Mouse (Mus musculus) midbrain, embryonic 10.5 days (tissue): ENCODE measurements around the gene Cwh43. TPM values are rescaled to one million over a fixed set of nuclear protein-coding genes. Genes with fewer than 3 reads are reported as not detected.
"Not testable (repeated sequence)": the region's sequence is repeated elsewhere in the genome, so short reads cannot be mapped to it uniquely, and the experiment has no call there.

Experiments
- DNase-seq: peaks from one replicate; pipeline ENCODE4 v3.0.0-alpha.2; 2017; ENCODE audit warnings: low spot score
- H3K27ac ChIP-seq: fragments of 300-500 bp; sonication (generic); replicated peaks from 2 replicates; pipeline ENCODE4 v1.5.1; 2016; ENCODE audit warnings: mild to moderate bottlenecking
- H3K27me3 ChIP-seq: fragments of 300-500 bp; sonication (generic); 2 replicates; pipeline ENCODE4 v1.6.1; 2016; ENCODE audit warnings: low read depth, mild to moderate bottlenecking; ENCODE audit not compliant: poor library complexity, severe bottlenecking
- H3K36me3 ChIP-seq: fragments of 300-500 bp; sonication (generic); 2 replicates; pipeline ENCODE4 v1.6.1; 2016; ENCODE audit warnings: mild to moderate bottlenecking, moderate library complexity
- H3K4me1 ChIP-seq: fragments of 300-500 bp; sonication (generic); 2 replicates; pipeline ENCODE4 v1.6.1; 2016
- H3K4me3 ChIP-seq: fragments of 300-500 bp; sonication (generic); 2 replicates; pipeline ENCODE4 v1.5.1; 2016; ENCODE audit warnings: mild to moderate bottlenecking, moderate library complexity
- H3K9me3 ChIP-seq: fragments of 300-500 bp; sonication (generic); replicated peaks from 2 replicates; pipeline ENCODE4 v1.6.1; 2016; ENCODE audit warnings: mild to moderate bottlenecking
- WGBS: fragments of 180-500 bp; shearing (Covaris S2); methylation state at CpG from one replicate; pipeline ENCODE4 v1.1.7; 2016; 5-methylcytosine and 5-hydroxymethylcytosine counted together
- polyA plus RNA-seq: library from polyadenylated mRNA; unstranded; fragments of >200 nt; fragmentation: Nextera tagmentation; extraction: Ambion mirVana; gene quantifications from 2 replicates; pipeline ENCODE4 v1.2.1, GENCODE M21; 2016

Cwh43 gene
- polyA plus RNA-seq, 1 experiment from 2014 or later, result not detected

- 75% methylated on average over 2 of the region's 2 CpGs for WGBS
- Histone ChIP-seq H3K36me3 (no peaks in the 10 kb centered on the region), H3K4me3 (no peak overlapping the region), H3K27ac (no peak overlapping the region), H3K27me3 (no peaks in the 10 kb centered on the region), H3K9me3 (no peaks in the 10 kb centered on the region), H3K4me1 (no peaks in the 10 kb centered on the region)
- DNase-seq, result no peak
Observed at GRCm38 (mm10) chr5:73454502-73455306, 48.8 kb downstream of the Cwh43 start.

GRCm38 (mm10) chr5:73455307-73455687 lies 49.4 kb downstream of the Cwh43 start:
- 94% methylated on average over 5 of the region's 5 CpGs for WGBS
- H3K27ac ChIP-seq, result no peak overlapping the region
- DNase-seq, result no peak
- H3K9me3 ChIP-seq, result no peaks in the 10 kb centered on the region
- no peaks in the 10 kb centered on the region for H3K36me3 ChIP-seq
- no peak overlapping the region for H3K4me3 ChIP-seq
- no peaks in the 10 kb centered on the region for H3K4me1 ChIP-seq
- H3K27me3 ChIP-seq, result no peaks in the 10 kb centered on the region

- DNase-seq, result no peak
- 92% methylated on average over 16 of the region's 16 CpGs for WGBS
- Histone ChIP-seq H3K36me3 (no peaks in the 10 kb centered on the region), H3K27me3 (no peaks in the 10 kb centered on the region), H3K27ac (no peak overlapping the region), H3K4me1 (no peaks in the 10 kb centered on the region), H3K9me3 (no peaks in the 10 kb centered on the region), H3K4me3 (no peak overlapping the region)
Observed at GRCm38 (mm10) chr5:73468462-73469433, 62.9 kb downstream of the Cwh43 start.

GRCm38 (mm10) chr5:73474412-73475405 lies 68.8 kb downstream of the Cwh43 start:
- H3K27me3 ChIP-seq, result no peaks in the 10 kb centered on the region
- H3K9me3 ChIP-seq, result no peaks in the 10 kb centered on the region
- 89% methylated on average over 20 of the region's 20 CpGs for WGBS
- H3K27ac ChIP-seq, result no peak overlapping the region
- H3K4me3 ChIP-seq, result no peak overlapping the region
- no peaks in the 10 kb centered on the region for H3K4me1 ChIP-seq
- no peak for DNase-seq
- H3K36me3 ChIP-seq, result no peaks in the 10 kb centered on the region

- Histone ChIP-seq H3K27me3 (no peaks in the 10 kb centered on the region), H3K9me3 (no peaks in the 10 kb centered on the region), H3K4me1 (0 out of 2 replicates have a peak, but pooled peaks cover 3% of the 10 kb centered on the region), H3K36me3 (no peaks in the 10 kb centered on the region), H3K4me3 (no peak within 1 kb of the TSS), H3K27ac (no peak within 1 kb of the TSS)
- DNase-seq, result no peak
- WGBS, result 84% methylated on average over 7 of the region's 7 CpGs
Observed at GRCm38 (mm10) chr5:73480700-73481099, 74.8 kb downstream of the Cwh43 start, which contains the start of gene Dcun1d4. Gene Dcun1d4 (plus strand): TSS chr5:73481000.

GRCm38 (mm10) chr5:73481401-73481800 lies 75.5 kb downstream of the Cwh43 start:
- Histone ChIP-seq H3K27ac (no peak overlapping the region), H3K27me3 (no peaks in the 10 kb centered on the region), H3K9me3 (no peaks in the 10 kb centered on the region), H3K36me3 (no peaks in the 10 kb centered on the region), H3K4me1 (0 out of 2 replicates have a peak, but pooled peaks cover 6% of the 10 kb centered on the region), H3K4me3 (no peak overlapping the region)
- no peak for DNase-seq
- WGBS, result 87% methylated on average over 7 of the region's 7 CpGs

GRCm38 (mm10) chr5:73482381-73482780 lies 76.5 kb downstream of the Cwh43 start:
- DNase-seq, H3K9me3 ChIP-seq, H3K27ac ChIP-seq, H3K27me3 ChIP-seq, H3K36me3 ChIP-seq, H3K4me3 ChIP-seq, H3K4me1 ChIP-seq: not testable (repeated sequence)
- WGBS, result 75% methylated on average over 1 of the region's 1 CpGs

GRCm38 (mm10) chr5:73484016-73484615 lies 78.2 kb downstream of the Cwh43 start:
- Histone ChIP-seq H3K4me1 (0 out of 2 replicates have a peak, but pooled peaks cover 6% of the 10 kb centered on the region), H3K9me3 (no peaks in the 10 kb centered on the region), H3K36me3 (no peaks in the 10 kb centered on the region), H3K27ac (no peak overlapping the region), H3K27me3 (no peaks in the 10 kb centered on the region), H3K4me3 (no peak overlapping the region)
- no peak for DNase-seq
- WGBS, result 75% methylated on average over 5 of the region's 5 CpGs

GRCm38 (mm10) chr5:73486451-73486850 lies 80.6 kb downstream of the Cwh43 start:
- Histone ChIP-seq H3K36me3 (no peaks in the 10 kb centered on the region), H3K4me1 (peaks cover 15% of the 10 kb centered on the region), H3K27me3 (no peaks in the 10 kb centered on the region), H3K27ac (no peak overlapping the region), H3K9me3 (no peaks in the 10 kb centered on the region), H3K4me3 (no peak overlapping the region)
- no peak for DNase-seq
- 60% methylated on average over 4 of the region's 4 CpGs for WGBS

- H3K27ac ChIP-seq, result peak overlapping the region; percentile 93
- H3K9me3 ChIP-seq, result no peaks in the 10 kb centered on the region
- no peaks in the 10 kb centered on the region for H3K36me3 ChIP-seq
- WGBS, result 5% methylated on average over 14 of the region's 14 CpGs
- peak overlapping the region; percentile 99 for H3K4me3 ChIP-seq
- H3K27me3 ChIP-seq, result no peaks in the 10 kb centered on the region
- peak; percentile 57 for DNase-seq
- peaks cover 29% of the 10 kb centered on the region for H3K4me1 ChIP-seq
Observed at GRCm38 (mm10) chr5:73489915-73490314, 84.0 kb downstream of the Cwh43 start.

- H3K27me3 ChIP-seq, result no peaks in the 10 kb centered on the region
- peak; percentile 100 for DNase-seq
- H3K9me3 ChIP-seq, result no peaks in the 10 kb centered on the region
- H3K27ac ChIP-seq, result peak overlapping the region; percentile 93
- peak overlapping the region; percentile 99 for H3K4me3 ChIP-seq
- H3K4me1 ChIP-seq, result peaks cover 29% of the 10 kb centered on the region
- H3K36me3 ChIP-seq, result no peaks in the 10 kb centered on the region
- WGBS, result 0% methylated on average over 37 of the region's 37 CpGs
Observed at GRCm38 (mm10) chr5:73490596-73491073, 84.8 kb downstream of the Cwh43 start.
